Mouse (Mus musculus): ENCODE results near the gene Plekhd1.

Plekhd1 gene

GRCm38 (mm10) chr12:80701332-80701731, 8.9 kb downstream of the Plekhd1 start:
- no peak for DNase-seq

- DNase-seq: no peak
Observed at GRCm38 (mm10) chr12:80706208-80706914, 14.0 kb downstream of the Plekhd1 start.

- peak; percentile 67 for DNase-seq
Observed at GRCm38 (mm10) chr12:80706915-80707604, 14.7 kb downstream of the Plekhd1 start.

- DNase-seq: no peak
Observed at GRCm38 (mm10) chr12:80715915-80716314, 23.5 kb downstream of the Plekhd1 start.

- DNase-seq: no peak
Observed at GRCm38 (mm10) chr12:80719141-80719540, 26.8 kb downstream of the Plekhd1 start.

GRCm38 (mm10) chr12:80720507-80720906, 28.1 kb downstream of the Plekhd1 start:
- no peak for DNase-seq

- no peak for DNase-seq
Observed at GRCm38 (mm10) chr12:80721458-80721857, 29.1 kb downstream of the Plekhd1 start.

GRCm38 (mm10) chr12:80724853-80725559, 32.6 kb downstream of the Plekhd1 start:
- DNase-seq: peak; percentile 83

- DNase-seq: no peak
Observed at GRCm38 (mm10) chr12:80728207-80728606, 35.8 kb downstream of the Plekhd1 start.

GRCm38 (mm10) chr12:80728814-80729213, 36.4 kb downstream of the Plekhd1 start:
- no peak for DNase-seq

- DNase-seq: no peak
Observed at GRCm38 (mm10) chr12:80729758-80730530, 37.6 kb downstream of the Plekhd1 start.

GRCm38 (mm10) chr12:80730567-80730966, 38.2 kb downstream of the Plekhd1 start:
- DNase-seq: peak; percentile 72

GRCm38 (mm10) chr12:80734526-80735470, 42.4 kb downstream of the Plekhd1 start:
- no peak for DNase-seq

GRCm38 (mm10) chr12:80736464-80737282, 44.3 kb downstream of the Plekhd1 start:
- DNase-seq: no peak

- no peak for DNase-seq
Observed at GRCm38 (mm10) chr12:80737283-80737600, 44.9 kb downstream of the Plekhd1 start.

GRCm38 (mm10) chr12:80739482-80739881, 47.1 kb downstream of the Plekhd1 start:
- DNase-seq: peak; percentile 46

- DNase-seq: no peak
Observed at GRCm38 (mm10) chr12:80744614-80745013, 52.2 kb downstream of the Plekhd1 start.

- DNase-seq: no peak
Observed at GRCm38 (mm10) chr12:80746031-80746813, 53.8 kb downstream of the Plekhd1 start.

GRCm38 (mm10) chr12:80751556-80751955, 59.2 kb downstream of the Plekhd1 start:
- no peak for DNase-seq

All from cerebellum, adult 9-10 months (tissue).